Mouse (Mus musculus) liver, embryonic 12.5 days (tissue): ENCODE measurements around the gene Pcnx. TPM values are rescaled to one million over a fixed set of nuclear protein-coding genes. Genes with fewer than 3 reads are reported as not detected.

Experiments
- ATAC-seq: fragments of 200-750 bp; cut with Nextera tagmentation; 2 replicates; pipeline ENCODE4 v1.8.0; 2017; ENCODE audit warnings: moderate number of reproducible peaks, mild to moderate bottlenecking, moderate library complexity
- H3K27ac ChIP-seq: fragments of 300-500 bp; sonication (generic); 2 replicates; pipeline ENCODE4 v1.5.1; 2016; ENCODE audit warnings: mild to moderate bottlenecking
- H3K27me3 ChIP-seq: fragments of 300-500 bp; sonication (generic); replicated peaks from 2 replicates; pipeline ENCODE4 v1.6.1; 2016; ENCODE audit warnings: mild to moderate bottlenecking, moderate library complexity
- H3K36me3 ChIP-seq: fragments of 300-500 bp; sonication (generic); 2 replicates; pipeline ENCODE4 v1.6.1; 2016; ENCODE audit warnings: mild to moderate bottlenecking, moderate library complexity
- H3K4me1 ChIP-seq: fragments of 300-500 bp; sonication (generic); 2 replicates; pipeline ENCODE4 v1.6.1; 2016
- H3K4me2 ChIP-seq: fragments of 300-500 bp; sonication (generic); 2 replicates; pipeline ENCODE4 v1.6.1; 2016; ENCODE audit warnings: mild to moderate bottlenecking, moderate library complexity
- H3K4me3 ChIP-seq: fragments of 300-500 bp; sonication (generic); 2 replicates; pipeline ENCODE4 v1.5.1; 2016; ENCODE audit warnings: mild to moderate bottlenecking, moderate library complexity
- H3K9ac ChIP-seq: fragments of 300-500 bp; sonication (generic); 2 replicates; pipeline ENCODE4 v1.6.1; 2016; ENCODE audit warnings: mild to moderate bottlenecking, moderate library complexity
- H3K9me3 ChIP-seq: fragments of 300-500 bp; sonication (generic); replicated peaks from 2 replicates; pipeline ENCODE4 v1.6.1; 2016; ENCODE audit warnings: mild to moderate bottlenecking, moderate library complexity
- WGBS: fragments of 180-500 bp; shearing (Covaris S2); methylation state at CpG from one replicate; pipeline ENCODE4 v1.1.7; 2016; ENCODE audit not compliant: insufficient replicate concordance; 5-methylcytosine and 5-hydroxymethylcytosine counted together
- polyA plus RNA-seq: library from polyadenylated mRNA; unstranded; fragments of >200 nt; fragmentation: Nextera tagmentation; extraction: Ambion mirVana; gene quantifications from 2 replicates; pipeline ENCODE4 v1.2.1, GENCODE M21; 2016

Pcnx gene
- polyA plus RNA-seq, 1 experiment from 2014 or later, result 2.7 TPM

- 54% methylated on average over 4 of the region's 4 CpGs for WGBS
- Histone ChIP-seq H3K36me3 (no peaks in the 10 kb centered on the region), H3K27ac (no peak overlapping the region), H3K4me1 (peaks cover 19% of the 10 kb centered on the region), H3K9me3 (no peaks in the 10 kb centered on the region), H3K4me3 (no peak overlapping the region), H3K27me3 (peaks cover 74% of the 10 kb centered on the region), H3K9ac (no peak overlapping the region), H3K4me2 (no peak overlapping the region)
- ATAC-seq, result no peak
These were observed 2.6 kb upstream of the Pcnx start for GRCm38 (mm10) chr12:81857251-81857650.

DNA sequence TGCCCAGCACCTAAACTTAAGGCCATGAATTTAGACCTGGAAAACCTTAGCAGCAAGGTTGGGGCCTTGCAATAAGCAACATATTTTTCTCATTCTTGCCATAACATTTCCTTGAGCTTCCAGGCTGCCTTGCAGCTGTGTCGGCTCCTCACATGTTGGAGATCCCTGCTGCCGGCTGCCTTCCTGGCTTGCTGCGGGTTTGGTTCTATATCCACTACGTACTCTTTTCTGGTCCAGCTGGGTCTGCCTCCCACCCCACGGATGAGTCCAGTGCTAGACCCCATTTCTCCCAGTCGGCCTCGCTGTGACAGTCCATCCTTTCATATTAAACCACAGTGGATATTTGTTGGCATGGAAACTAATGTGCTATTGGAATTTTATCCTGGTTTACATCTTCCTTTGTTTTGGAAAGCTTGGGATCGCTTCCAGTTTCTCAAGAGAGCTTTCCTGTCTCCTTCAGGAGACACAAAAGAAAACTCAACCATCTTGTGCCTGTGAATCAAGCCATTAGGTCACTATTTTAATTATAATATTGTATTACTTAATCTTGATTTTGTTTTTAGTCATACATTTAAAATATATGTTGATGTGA is 1.7 kb upstream of the Pcnx start:
- Histone ChIP-seq H3K9me3 (no peaks in the 10 kb centered on the region), H3K4me2 (no peak overlapping the region), H3K4me3 (no peak overlapping the region), H3K27ac (no peak overlapping the region), H3K4me1 (peaks cover 25% of the 10 kb centered on the region), H3K27me3 (peaks cover 77% of the 10 kb centered on the region), H3K9ac (no peak overlapping the region), H3K36me3 (no peaks in the 10 kb centered on the region)
- 78% methylated on average over 8 of the region's 8 CpGs for WGBS
- ATAC-seq, result no peak

GRCm38 (mm10) chr12:81860308-81861181 is 722 bp downstream of the Pcnx start:
- Histone ChIP-seq H3K27ac (peak overlapping the region; percentile 64), H3K4me1 (peaks cover 25% of the 10 kb centered on the region), H3K36me3 (no peaks in the 10 kb centered on the region), H3K27me3 (peaks cover 64% of the 10 kb centered on the region), H3K4me2 (peak overlapping the region; percentile 88), H3K9me3 (no peaks in the 10 kb centered on the region), H3K4me3 (peak overlapping the region; percentile 77), H3K9ac (peak overlapping the region; percentile 78)
- under 1% methylated on average over 97 of the region's 107 CpGs for WGBS
- peak; percentile 46 for ATAC-seq

DNA sequence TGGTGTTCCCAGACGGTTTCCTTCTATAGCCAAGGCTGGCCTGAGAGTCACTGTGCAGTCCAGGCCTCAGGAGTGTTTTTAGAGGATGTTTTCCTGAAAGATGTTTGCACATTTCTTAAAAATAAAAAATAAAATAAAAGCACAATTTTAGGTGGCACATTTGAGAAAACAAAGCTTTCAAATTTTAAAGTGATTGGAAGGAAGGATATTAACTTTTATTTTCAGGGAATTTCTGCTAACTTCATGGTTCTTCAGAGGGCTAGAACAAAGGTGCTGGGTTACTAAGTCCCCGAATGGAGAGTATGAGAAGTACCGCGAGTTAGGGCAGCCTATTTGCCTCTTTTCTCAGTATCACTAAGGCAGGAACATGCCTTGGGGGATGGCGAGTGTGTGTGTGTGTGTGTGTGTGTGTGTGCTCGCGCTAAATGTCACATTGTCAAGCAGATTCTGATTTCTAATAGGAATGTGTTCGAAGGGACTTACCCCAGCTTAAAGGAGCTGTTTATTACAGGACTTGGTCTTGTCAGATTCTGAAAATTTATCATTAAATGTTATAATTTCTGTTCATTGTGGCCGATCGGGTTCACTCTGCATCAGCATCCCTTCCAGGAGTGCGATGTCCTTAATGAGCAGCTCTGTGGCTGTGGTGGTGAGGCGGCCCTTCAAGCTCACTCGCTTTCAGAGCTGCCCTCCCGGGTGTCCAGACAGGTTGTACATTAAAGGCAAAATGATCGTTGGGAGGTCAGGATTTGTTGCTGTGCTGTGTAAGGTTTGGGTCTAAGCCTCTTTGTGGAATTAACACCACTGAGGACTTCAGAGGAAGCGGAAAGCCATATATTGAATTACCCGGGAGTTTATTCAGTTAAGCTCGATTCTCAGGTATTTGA is 1.6 kb downstream of the Pcnx start:
- Histone ChIP-seq H3K4me3 (peak overlapping the region; percentile 77), H3K4me2 (peak overlapping the region; percentile 88), H3K9ac (peak overlapping the region; percentile 78), H3K36me3 (no peaks in the 10 kb centered on the region), H3K9me3 (no peaks in the 10 kb centered on the region), H3K27me3 (peaks cover 59% of the 10 kb centered on the region), H3K27ac (no peak overlapping the region), H3K4me1 (peaks cover 25% of the 10 kb centered on the region)
- ATAC-seq, result no peak
- 41% methylated on average over 18 of the region's 18 CpGs for WGBS

DNA sequence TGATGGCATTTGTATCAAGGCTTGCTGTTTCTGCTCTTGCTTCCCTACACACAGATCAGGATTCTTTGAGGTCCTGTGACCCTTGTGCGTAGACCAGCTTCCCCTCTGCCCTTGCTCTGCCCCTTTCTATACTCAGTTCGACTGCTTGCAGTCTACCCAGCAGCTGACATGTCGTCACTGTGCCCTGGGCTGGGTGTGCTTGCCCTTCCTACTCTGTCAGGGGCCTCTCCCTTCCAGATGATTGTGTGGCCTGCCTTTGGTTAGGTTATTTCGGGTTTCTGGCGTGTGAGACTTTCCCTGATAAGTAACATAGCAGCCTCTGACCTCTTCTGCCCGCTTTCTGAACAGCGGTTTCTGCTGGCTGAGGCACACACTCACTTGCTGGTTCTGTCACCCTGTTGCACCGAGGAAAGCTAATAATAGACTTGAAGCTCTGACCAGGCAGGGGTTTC is 2.6 kb downstream of the Pcnx start:
- no peaks in the 10 kb centered on the region for H3K36me3 ChIP-seq
- 9% methylated on average over 8 of the region's 8 CpGs for WGBS
- no peaks in the 10 kb centered on the region for H3K9me3 ChIP-seq
- peak overlapping the region; percentile 88 for H3K4me2 ChIP-seq
- H3K27me3 ChIP-seq, result peaks cover 50% of the 10 kb centered on the region
- H3K9ac ChIP-seq, result no peak overlapping the region
- ATAC-seq, result peak; percentile 40; the same call in 1 of the 2 replicates
- H3K4me3 ChIP-seq, result no peak overlapping the region
- no peak overlapping the region for H3K27ac ChIP-seq
- peaks cover 25% of the 10 kb centered on the region for H3K4me1 ChIP-seq

- Histone ChIP-seq H3K4me2 (no peak overlapping the region), H3K4me1 (peaks cover 25% of the 10 kb centered on the region), H3K27ac (no peak overlapping the region), H3K4me3 (no peak overlapping the region), H3K9me3 (no peaks in the 10 kb centered on the region), H3K36me3 (no peaks in the 10 kb centered on the region), H3K9ac (no peak overlapping the region), H3K27me3 (peaks cover 36% of the 10 kb centered on the region)
- WGBS, result 71% methylated on average over 4 of the region's 4 CpGs
- no peak for ATAC-seq
These were observed 4.1 kb downstream of the Pcnx start for GRCm38 (mm10) chr12:81863949-81864348.

- Histone ChIP-seq H3K36me3 (no peaks in the 10 kb centered on the region), H3K4me3 (no peak overlapping the region), H3K27ac (no peak overlapping the region), H3K4me2 (no peak overlapping the region), H3K9ac (no peak overlapping the region), H3K9me3 (no peaks in the 10 kb centered on the region), H3K4me1 (peaks cover 27% of the 10 kb centered on the region), H3K27me3 (peaks cover 24% of the 10 kb centered on the region)
- ATAC-seq, result no peak
- 66% methylated on average over 6 of the region's 6 CpGs for WGBS
These were observed 5.4 kb downstream of the Pcnx start for GRCm38 (mm10) chr12:81865183-81865582.

GRCm38 (mm10) chr12:81867316-81867715 is 7.5 kb downstream of the Pcnx start:
- Histone ChIP-seq H3K36me3 (no peaks in the 10 kb centered on the region), H3K9ac (no peak overlapping the region), H3K27ac (no peak overlapping the region), H3K4me2 (no peak overlapping the region), H3K4me3 (no peak overlapping the region), H3K27me3 (peaks cover 3% of the 10 kb centered on the region), H3K9me3 (no peaks in the 10 kb centered on the region), H3K4me1 (peaks cover 14% of the 10 kb centered on the region)
- no peak for ATAC-seq
- WGBS, result 76% methylated on average over 4 of the region's 4 CpGs

DNA sequence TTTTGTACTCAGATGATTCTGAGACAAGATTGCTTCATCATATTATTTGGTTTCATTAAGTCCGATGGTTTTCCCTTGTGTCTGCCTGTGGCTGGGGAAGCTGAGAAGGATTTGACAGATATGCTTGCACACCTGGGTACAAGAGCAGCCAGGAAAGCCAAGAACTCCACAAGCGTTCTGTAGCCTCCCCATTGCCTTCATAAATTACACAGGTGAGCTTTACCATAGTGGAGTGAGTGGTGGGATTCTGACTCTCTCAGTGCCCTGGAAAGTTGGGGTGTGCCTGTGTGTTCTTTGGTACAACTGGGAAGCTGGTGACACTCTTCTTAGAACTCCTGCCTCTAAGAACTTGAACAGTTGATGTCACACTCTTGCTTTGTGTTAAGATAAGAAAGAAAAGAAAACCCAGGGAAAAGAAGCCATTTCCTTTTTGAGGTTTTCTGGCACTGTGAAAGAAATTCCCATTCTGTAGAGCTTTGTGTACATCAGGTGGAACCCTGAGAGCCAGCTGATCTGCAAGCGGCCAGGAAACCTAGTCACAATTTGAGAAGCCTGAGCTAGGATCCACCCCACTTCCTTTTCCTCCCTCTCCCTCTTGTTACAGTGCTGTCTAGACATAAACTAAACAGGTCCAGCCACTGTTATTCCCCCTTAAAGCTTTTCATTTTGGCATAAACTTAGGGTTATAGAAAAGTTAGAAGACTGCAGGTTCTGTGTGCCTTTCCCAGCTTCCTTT is 9.6 kb downstream of the Pcnx start:
- H3K4me3 ChIP-seq, result no peak overlapping the region

GRCm38 (mm10) chr12:81873345-81873744 is 13.5 kb downstream of the Pcnx start:
- Histone ChIP-seq H3K27me3 (no peaks in the 10 kb centered on the region), H3K36me3 (no peaks in the 10 kb centered on the region), H3K4me2 (no peak overlapping the region), H3K9me3 (no peaks in the 10 kb centered on the region), H3K9ac (no peak overlapping the region), H3K4me3 (no peak overlapping the region), H3K27ac (no peak overlapping the region), H3K4me1 (peaks cover 9% of the 10 kb centered on the region)
- WGBS, result 75% methylated on average over 4 of the region's 4 CpGs
- ATAC-seq, result no peak

More for the DNA sequence above, 9.6 kb downstream of the Pcnx start:
- Histone ChIP-seq H3K36me3 (no peaks in the 10 kb centered on the region), H3K27me3 (no peaks in the 10 kb centered on the region), H3K9me3 (no peaks in the 10 kb centered on the region), H3K27ac (no peak overlapping the region), H3K4me2 (no peak overlapping the region), H3K9ac (no peak overlapping the region), H3K4me1 (peaks cover 9% of the 10 kb centered on the region)
- no peak for ATAC-seq
- WGBS, result 54% methylated on average over 3 of the region's 3 CpGs

GRCm38 (mm10) chr12:81880161-81880560 is 20.3 kb downstream of the Pcnx start:
- no peak for ATAC-seq
- no peaks in the 10 kb centered on the region for H3K9me3 ChIP-seq

More at GRCm38 (mm10) chr12:81880161-81880560, 20.3 kb downstream of the Pcnx start:
- 0 out of 2 replicates have a peak, but pooled peaks cover 9% of the 10 kb centered on the region for H3K4me1 ChIP-seq
- no peak overlapping the region for H3K27ac ChIP-seq
- no peak overlapping the region for H3K4me3 ChIP-seq
- no peaks in the 10 kb centered on the region for H3K36me3 ChIP-seq
- H3K27me3 ChIP-seq, result no peaks in the 10 kb centered on the region
- no peak overlapping the region for H3K4me2 ChIP-seq
- WGBS, result 77% methylated on average over 3 of the region's 3 CpGs
- no peak overlapping the region for H3K9ac ChIP-seq
